Mouse (Mus musculus): ENCODE measurements at regions not wholly inside any gene's neighbourhood (a gene's known extent, or its start where the extent isn't known, plus 50 kb on each side); places are given as distances from the start of the nearest gene placed in this dataset.

DNA sequence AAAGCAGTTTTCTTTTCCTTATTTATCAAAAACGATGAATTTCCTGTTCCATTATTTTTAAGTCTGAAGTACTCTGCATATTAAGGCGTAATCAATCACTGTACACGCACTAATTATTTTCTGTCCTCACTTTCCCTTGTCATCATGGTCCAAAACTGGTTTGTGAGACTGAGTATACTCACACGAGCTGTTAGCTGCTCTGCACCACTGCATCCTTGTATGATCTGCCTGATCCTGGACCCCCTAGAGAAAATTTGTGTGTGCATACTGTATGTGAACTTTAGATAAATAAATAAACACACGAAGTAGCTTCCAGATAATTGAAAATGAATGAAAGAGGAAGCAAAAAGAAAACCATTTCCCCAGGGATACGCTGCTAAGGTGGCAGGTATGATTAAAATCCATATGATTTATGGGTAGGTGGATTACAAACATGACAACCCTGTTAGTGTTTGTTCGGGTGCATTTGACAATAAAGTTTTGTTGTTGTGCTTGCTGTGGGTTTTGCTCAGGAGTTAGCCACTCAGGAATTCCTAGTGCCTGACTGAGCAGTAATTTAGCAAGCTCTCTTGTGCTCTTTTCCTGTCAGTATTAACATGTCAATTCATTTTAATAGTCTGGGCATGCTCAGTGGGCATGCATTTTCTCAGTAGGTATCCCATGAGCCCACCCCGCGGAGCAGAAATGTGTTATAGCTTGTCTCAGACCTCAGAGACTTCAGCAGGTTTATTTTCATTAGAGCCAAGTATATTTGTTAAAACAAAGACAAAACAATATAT is 666.6 kb upstream of the Zeb2 start:
- in situ Hi-C loops (cut with MboI; ENCODE audit: unreplicated experiment in 2 of 2): no loop called here

DNA sequence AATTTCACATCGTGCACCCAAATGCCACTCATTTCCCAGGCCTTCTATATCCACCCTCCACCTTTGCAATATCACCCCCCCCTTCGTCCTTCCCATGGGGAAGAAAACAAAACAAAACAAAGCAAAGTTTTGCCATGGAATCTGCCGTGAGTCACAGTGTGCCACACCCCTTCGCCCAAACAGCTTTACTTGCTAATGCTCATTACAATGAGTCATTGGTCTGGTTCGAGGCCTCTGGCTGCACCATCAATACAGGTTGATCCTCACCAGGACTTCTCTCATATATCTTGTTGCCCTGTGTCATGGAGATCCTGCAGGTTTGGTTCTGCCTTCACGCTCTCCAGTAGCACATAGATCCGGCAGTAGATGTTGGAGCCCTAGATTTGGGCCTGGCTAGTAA is 660.3 kb upstream of the Zeb2 start:
- in situ Hi-C loops (cut with MboI; ENCODE audit: unreplicated experiment in 2 of 2): no loop called here

DNA sequence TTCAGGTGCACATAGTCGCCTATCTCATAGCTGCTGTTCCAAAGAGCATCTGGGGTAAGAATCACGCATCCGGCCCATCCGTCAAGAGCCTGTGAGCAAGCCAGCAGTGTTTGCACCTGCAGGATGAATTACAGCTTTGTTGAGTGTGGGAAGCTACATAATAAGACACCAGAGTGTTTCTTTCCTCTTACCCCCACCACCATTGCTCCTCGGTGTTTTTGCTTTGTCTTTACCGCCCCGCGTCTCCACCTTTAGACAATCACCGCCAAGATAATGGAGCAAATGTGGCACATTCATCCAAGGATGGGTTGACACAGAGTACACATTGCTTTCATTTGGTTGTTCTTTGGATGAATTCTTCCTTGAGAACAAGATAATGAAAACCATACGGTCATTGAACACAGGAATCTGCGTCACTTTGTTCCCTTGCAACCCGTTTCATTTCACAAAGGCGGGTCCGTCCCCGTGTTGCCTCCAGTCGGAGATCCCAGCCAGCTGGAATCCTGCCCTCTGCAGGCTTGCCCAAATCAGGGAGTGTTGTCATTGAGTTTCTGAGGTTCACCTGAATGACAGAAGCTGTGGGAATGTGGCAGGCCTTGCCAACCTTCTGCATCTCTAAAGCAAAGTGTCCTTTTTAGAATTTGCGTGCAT is 659.4 kb upstream of the Zeb2 start:
- in situ Hi-C loops (cut with MboI; ENCODE audit: unreplicated experiment in 2 of 2): no loop called here

DNA sequence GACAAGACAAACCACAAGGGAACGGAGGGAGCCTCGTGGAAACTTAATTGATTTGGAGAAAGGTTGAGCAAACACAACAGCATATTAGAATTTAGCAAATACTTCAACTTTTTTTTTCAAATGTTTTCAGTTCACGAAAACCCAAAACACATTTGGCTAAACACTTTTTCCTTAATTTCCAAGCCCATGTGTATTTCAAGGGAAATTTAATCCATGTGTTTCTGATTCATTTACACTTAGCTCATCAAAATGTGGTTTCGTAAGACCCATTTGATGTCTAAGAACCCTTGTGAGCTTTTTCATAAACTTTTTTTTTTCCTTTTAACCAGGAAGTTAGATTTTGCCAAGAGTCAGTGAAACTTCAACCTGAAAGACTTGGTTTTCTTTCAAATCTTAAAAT is 658.5 kb upstream of the Zeb2 start:
- in situ Hi-C loops (cut with MboI; ENCODE audit: unreplicated experiment in 2 of 2): no loop called here

DNA sequence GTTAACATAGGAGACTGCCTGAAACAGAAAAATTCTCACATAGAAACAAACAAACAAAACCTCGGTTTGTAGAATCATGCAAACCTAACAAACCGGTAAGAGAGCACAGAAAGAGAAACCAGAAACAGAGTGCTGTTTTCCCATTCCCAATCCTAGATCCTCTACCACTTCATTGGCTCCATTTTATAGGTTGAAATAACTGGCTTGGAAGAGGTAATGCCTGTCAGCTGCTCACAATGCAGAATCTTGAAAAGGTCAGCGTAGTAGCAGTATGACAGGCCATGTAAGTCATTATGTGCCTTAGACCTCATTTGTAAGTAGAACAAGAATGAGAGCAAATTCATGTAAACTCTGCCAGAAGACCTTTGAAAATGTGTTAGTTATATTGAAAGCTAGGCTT is 657.2 kb upstream of the Zeb2 start:
- in situ Hi-C loops (cut with MboI; ENCODE audit: unreplicated experiment in 2 of 2): no loop called here

DNA sequence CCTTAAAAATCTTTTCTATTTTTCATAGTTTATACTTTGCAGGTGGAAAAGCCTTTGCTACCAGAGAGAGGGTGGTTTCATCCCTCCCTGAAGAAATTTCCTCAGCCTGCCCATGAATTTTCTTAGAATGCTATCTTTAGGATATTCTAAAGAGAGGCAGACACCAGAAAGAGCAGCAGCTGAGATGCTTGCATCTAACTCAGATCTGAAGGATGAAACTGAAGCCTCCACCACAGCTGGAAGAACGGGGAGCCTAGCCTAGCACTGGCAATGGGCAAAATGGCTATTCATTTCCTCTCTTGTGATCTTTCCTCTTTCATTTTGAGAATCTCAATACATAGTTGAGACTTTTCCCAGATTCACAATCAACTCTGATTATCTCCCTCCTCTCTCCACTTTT is 640.0 kb upstream of the Zeb2 start:
- in situ Hi-C loops (cut with MboI; ENCODE audit: unreplicated experiment in 2 of 2): no loop called here

DNA sequence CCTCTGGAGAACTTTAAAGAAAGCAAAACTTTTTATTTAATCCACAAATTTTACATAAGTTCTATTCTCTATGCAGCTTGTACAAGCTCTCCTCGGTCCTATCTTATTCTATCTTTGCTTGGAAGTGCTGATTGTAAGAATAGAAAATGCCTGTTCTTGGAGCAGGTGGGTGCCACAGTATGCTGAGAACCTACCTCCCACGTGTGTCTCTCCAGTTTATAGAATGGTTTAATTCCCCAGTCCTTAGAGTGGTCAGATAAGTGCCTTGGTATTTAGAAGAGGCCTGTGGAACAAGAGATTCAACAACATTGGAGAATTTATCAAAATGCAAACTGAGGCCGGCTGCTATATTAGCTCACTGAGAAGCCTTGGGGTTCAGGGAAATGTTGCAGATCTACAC is 639.2 kb upstream of the Zeb2 start:
- in situ Hi-C loops (cut with MboI; ENCODE audit: unreplicated experiment in 2 of 2): no loop called here

DNA sequence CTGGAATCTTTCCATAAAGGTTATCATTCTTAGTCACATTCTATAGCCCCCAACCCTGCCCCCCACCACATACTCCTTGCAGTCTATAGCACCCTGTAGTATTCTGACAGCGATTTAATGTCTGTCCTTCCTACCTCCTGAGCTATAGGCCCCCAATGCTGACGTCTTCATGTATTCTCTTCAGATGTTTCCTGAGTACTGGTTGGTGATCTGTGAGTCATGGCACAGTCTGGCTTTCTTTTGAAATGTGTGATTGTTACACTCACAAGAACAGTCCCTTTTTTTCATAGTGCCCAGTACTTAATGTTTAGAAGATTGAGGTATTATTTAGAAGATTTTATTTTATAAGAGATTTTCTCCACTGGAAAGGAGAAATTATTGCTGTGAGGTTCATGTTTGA is 634.6 kb upstream of the Zeb2 start:
- in situ Hi-C loops (cut with MboI; ENCODE audit: unreplicated experiment in 2 of 2): no loop called here

DNA sequence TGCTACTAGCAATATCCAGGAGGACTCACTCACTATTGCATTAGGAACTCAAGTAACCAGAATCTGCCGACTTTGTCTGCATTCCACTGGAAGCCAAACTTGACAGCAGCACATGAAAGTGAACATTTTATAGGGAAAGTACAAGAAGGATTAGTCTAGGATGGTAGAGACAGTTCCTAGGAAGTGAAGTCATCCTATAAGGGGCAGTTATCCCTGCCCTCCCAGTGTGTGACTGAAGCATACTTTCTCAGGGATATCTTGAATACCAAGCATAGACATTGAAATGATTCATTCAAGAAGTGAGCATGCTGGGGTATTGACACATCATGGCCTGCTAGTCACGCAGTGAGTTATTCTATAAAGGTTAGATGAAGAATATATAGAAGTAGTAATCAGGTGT is 632.2 kb upstream of the Zeb2 start:
- in situ Hi-C loops (cut with MboI; ENCODE audit: unreplicated experiment in 2 of 2): no loop called here

DNA sequence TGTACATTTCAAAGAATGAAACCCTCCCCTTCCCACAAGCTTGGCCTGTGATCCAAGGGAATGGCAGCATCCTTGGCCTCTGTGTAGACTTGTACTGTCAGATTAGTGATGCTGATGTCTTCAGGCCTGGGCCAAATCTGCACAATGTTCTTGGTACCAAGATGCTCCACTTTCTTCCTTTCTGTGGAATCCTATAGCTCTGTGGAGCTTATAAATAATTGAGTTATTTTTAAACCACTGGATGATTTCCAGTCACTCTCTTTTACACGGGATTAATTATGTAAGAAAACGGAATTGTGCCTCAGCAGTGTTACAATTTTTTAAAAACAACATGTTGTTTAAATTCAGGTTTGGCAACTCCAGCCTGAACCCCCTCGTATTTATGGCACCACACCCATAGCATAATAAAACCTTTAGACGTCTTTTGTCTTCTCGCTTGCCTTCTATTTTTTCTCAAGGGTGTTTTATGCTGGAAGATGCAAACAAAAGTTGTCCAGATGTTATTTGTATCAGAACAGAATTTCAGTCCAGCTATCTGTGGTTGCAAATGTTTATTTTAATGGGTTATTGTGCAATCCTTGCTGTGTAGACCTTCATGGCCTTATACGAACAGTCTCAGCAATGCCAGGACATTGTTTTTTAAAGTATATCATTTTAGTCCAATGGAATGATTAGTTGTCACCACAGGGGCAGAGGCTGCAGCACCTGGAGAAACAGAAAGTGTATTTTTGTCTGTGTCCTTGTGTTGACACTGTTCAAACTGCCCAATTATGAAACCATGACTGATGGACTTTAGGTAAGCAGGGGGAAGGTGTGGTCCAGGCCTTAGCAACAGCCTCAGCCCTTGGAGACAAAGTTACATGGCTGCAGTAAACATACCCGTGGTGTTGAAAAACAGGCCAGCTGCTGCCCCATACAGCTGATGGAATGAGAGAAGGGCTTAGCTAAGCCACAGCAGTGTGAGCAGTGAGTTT is 630.4 kb upstream of the Zeb2 start:
- in situ Hi-C loops (cut with MboI; ENCODE audit: unreplicated experiment in 2 of 2): no loop called here

DNA sequence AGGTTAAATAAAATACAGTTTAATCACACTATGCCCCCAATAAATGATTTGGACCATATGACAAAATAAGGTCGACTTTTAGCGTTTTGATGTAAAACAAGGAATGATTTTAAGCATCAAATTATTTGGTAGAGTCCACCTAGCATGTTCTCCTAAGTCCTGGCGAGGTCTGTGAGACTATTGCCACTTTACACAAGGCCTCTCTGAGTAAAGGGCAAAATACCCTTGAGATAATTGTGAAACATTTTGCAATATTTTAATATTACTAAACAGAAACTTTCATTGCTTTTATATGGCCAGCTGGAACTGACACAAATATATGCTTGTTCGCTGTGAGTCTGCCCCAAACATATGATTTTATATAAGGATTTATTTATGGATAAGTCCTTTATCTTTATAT is 629.4 kb upstream of the Zeb2 start:
- in situ Hi-C loops (cut with MboI; ENCODE audit: unreplicated experiment in 2 of 2): no loop called here

DNA sequence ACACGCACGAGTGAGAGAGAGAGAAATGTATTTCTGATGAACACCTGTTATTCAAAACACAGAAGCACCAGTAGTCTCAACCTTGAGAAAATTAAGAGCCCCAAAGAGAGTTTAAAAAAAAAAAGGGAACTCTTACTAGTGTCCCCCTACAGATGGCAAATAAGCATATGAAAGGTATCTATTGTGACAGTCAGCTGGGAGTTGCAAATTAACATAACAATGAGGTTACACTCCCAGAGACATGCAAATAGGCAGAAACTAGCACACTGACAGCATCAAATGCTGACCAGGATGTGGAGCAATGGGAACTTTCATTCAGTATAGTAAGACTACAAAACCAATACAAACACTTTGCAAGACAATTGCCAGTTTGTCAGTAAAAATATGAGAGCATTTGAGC is 619.1 kb upstream of the Zeb2 start:
- in situ Hi-C loops (cut with MboI; ENCODE audit: unreplicated experiment in 2 of 2): no loop called here

DNA sequence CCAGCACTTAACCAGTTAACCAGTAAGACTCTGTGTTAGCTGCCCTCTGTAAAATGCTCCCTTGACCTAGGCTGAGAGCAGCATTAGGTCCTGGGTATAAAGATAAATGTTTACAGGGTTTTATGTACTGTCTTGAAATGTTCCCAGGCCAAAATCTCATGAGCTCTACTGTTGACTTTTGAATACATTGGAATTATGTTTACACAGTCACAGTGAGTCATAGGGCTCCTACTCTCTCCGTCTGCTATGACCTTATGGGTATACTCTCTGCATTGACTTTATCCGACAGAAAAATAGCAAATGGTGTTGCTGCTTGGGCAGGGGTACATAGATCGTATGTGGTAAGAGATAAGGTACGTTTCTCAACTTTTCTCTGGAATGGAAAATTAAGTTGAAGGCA is 596.8 kb upstream of the Zeb2 start:
- in situ Hi-C loops (cut with MboI; ENCODE audit: unreplicated experiment in 2 of 2): no loop called here

DNA sequence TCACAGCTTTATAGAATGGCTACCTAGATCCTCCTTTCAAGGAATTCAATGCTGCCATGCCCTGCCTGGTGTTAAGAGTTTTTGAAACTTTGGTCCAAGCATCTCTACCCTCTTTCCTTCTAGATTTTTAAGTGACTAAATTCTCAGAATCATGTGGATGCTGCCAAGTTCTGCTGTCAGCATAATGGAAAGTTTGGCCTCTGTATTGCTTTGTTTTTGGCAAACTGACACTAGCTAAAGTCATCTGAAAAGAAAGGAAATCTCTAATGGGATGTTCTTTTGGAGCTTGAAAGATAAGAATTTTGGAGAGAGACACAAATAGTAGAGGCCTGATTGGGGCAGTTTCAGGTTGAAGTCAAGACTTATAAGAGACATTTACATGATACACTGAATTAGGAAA is 589.8 kb upstream of the Zeb2 start:
- in situ Hi-C loops (cut with MboI; ENCODE audit: unreplicated experiment in 2 of 2): no loop called here

DNA sequence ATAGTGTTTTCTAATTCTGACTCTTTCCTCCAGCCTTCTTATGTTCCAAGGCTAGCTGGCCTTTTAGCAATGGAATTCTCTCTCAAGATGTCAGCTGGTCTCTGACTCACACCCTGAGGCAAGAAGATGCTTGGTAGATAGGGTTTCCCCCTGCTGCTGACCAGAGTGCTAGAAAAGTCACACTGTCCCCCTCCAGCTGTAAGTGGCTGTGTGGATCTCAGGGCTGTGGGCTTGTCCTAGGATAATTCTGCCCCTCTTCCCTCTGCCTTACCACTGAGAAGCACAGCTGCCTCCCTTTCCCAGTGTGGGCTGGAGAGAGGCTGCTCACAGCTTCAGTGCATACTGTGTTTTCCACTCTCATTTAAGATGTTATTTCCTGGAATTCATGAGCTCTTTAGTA is 585.3 kb upstream of the Zeb2 start:
- in situ Hi-C loops (cut with MboI; ENCODE audit: unreplicated experiment in 2 of 2): no loop called here

DNA sequence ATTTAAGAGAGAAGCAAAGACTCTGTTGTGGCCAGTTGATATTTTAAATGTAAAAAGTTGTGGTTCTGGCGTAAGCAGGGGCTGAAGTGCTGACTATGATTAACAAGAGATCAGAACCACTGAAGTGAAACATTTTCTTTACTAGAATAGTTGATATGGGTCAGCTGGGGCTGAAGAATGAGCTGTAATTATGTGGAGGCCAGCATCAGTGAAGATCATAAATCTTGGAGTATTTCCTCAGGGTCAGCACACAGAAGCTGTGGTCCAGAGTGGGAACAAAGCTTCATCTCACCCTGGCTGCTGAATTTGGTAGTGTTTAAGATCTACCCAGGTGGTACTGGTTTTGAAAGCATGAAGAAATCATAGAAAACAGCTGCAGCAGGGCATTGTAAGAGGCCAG is 583.4 kb upstream of the Zeb2 start:
- in situ Hi-C loops (cut with MboI; ENCODE audit: unreplicated experiment in 2 of 2): no loop called here

DNA sequence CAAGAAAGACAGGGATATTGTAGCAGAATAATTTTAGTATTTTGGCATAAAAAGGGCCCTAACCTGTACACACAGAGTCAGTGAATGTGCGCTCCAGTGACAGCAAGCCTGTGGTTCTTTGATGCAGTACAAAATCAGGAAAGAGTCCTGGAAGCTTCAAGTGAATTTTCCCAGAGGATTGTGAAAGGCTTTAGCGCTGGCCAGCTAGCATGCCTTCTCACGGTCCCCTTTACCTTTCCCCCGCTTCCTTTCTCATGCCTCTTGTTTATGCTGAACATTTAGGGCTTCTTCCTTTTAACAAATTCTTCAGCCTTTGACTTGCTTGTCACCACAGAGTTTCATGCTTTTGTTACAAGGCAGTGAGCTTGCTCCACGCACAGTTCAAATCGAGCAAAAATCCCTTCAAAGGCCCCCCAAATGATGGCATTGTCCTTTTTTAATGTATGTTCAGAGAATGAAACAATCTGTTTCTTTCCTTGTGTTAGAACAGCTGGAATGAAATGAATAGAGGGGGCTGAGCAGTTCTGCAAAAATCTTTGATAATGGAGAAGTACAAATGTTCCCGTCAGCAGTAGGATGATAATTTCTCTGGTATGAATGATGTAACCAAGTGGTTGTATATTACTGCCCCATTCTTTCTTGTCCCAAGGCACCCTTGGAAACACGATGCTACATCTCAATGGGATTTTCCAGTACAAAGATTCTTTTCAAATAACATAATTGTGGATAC is 576.3 kb upstream of the Zeb2 start:
- in situ Hi-C loops (cut with MboI; ENCODE audit: unreplicated experiment in 2 of 2): no loop called here

DNA sequence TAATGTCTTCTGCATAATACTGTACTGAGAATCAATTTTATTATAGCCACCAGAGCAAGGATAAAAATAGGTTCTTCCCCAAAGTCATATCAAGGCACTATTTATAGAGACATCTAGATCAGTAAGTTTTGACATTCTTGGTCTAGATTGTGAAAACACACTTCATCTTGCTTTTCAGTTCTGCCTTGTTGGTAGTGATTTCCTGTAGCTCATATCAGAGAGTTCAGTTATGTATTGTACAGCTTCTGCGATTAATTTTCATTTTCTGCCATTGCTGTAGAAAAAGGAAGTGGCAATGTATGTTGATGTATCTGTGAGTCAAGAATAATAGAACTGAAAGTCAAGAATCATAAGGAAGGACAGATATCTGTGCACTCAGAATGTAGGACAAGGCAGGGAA is 575.6 kb upstream of the Zeb2 start:
- in situ Hi-C loops (cut with MboI; ENCODE audit: unreplicated experiment in 2 of 2): no loop called here

DNA sequence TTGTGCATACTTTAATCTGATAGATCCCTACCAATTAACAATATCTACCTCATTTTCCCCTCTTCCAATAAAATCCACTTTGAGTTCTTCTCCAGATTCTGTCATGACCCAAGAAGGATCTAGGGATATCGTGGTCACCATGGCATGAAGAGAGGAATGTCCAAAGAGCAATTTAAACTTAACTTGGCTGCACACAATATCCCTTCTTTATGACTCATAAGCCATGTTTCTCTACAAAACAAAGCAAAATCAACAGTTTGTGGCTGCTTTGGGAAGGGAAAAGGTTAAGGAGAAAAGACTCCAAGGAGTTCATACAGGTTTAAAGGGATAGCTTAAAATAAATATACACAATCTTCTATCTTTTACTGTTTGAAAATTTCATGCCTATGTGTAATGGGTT is 571.8 kb upstream of the Zeb2 start:
- in situ Hi-C loops (cut with MboI; ENCODE audit: unreplicated experiment in 2 of 2): no loop called here

DNA sequence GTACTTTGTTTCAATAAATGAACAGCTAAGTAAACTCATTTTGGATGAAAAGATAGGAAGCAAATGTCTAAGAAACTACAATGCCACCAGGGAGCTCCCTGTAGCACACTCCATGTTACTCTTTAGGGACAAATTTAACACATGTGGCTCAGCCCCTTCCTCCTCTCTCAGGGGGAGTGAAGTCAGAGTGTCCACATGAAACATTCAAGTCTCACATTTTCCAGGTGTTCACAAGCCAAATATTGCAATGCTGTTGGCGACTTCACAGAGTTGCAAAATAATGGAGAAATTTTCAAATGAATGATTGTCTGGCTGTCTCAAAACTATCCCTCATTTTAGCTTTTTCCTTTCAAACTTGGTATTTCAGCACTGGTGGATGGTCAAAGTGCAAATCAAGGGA is 564.1 kb upstream of the Zeb2 start:
- in situ Hi-C loops (cut with MboI; ENCODE audit: unreplicated experiment in 2 of 2): no loop called here

All from v-Abl transformed pro-B cells (cell line).